Mouse (Mus musculus) lung, postnatal 0 days (tissue): ENCODE measurements at regions not wholly inside any gene's neighbourhood (a gene's known extent, or its start where the extent isn't known, plus 50 kb on each side); places are given as distances from the start of the nearest gene placed in this dataset.

Source experiments
- ATAC-seq: fragments of 200-750 bp; cut with Nextera tagmentation; 2 replicates; pipeline ENCODE4 v1.8.0; 2017; ENCODE audit warnings: moderate library complexity
- DNase-seq: peaks from one replicate; pipeline ENCODE4 v3.0.0-alpha.2; 2016; ENCODE audit warnings: low spot score
- H3K27ac ChIP-seq: fragments of 300-500 bp; sonication (generic); 2 replicates; pipeline ENCODE4 v1.5.1; 2014; ENCODE audit warnings: antibody characterized with exemption, mild to moderate bottlenecking, low read length, mixed read lengths
- H3K27me3 ChIP-seq: fragments of 300-500 bp; sonication (generic); replicated peaks from 2 replicates; pipeline ENCODE4 v1.6.1; 2014; ENCODE audit warnings: low read length, mixed read lengths; ENCODE audit not compliant: insufficient read depth
- H3K36me3 ChIP-seq: fragments of 300-500 bp; sonication (generic); 2 replicates; pipeline ENCODE4 v1.6.1; 2014; ENCODE audit warnings: low read length, mixed read lengths; ENCODE audit not compliant: insufficient read depth
- H3K4me1 ChIP-seq: fragments of 300-500 bp; sonication (generic); 2 replicates; pipeline ENCODE4 v1.6.1; 2014; ENCODE audit warnings: antibody characterized with exemption, low read depth, low read length, mixed read lengths; ENCODE audit not compliant: insufficient read depth
- H3K4me2 ChIP-seq: fragments of 300-500 bp; sonication (generic); replicated peaks from 2 replicates; pipeline ENCODE4 v1.6.1; 2014; ENCODE audit warnings: low read depth, mild to moderate bottlenecking, low read length, moderate library complexity, mixed read lengths
- H3K4me3 ChIP-seq: fragments of 300-500 bp; sonication (generic); 2 replicates; pipeline ENCODE4 v1.5.1; 2014; ENCODE audit warnings: low read depth, low read length
- H3K9ac ChIP-seq: fragments of 300-500 bp; sonication (generic); replicated peaks from 2 replicates; pipeline ENCODE4 v1.6.1; 2014; ENCODE audit warnings: low read depth, mild to moderate bottlenecking
- H3K9me3 ChIP-seq: fragments of 300-500 bp; sonication (generic); 2 replicates; pipeline ENCODE4 v1.6.1; 2016; ENCODE audit warnings: low read length, mixed read lengths
- CTCF ChIP-seq: IDR thresholded peaks from 2 replicates; pipeline ENCODE4 v1.5.1; 2016; ENCODE audit warnings: antibody characterized with exemption, mild to moderate bottlenecking
- EP300 ChIP-seq: IDR thresholded peaks from 2 replicates; pipeline ENCODE4 v1.6.1; 2016; ENCODE audit warnings: antibody characterized with exemption, mild to moderate bottlenecking, control low read depth
- WGBS: fragments of 180-500 bp; shearing (Covaris S2); extraction: QIAGEN DNeasy Blood & Tissue Kit; methylation state at CpG from one replicate; pipeline ENCODE4 v1.1.7; 2014; 5-methylcytosine and 5-hydroxymethylcytosine counted together

GRCm38 (mm10) chr9:46863934-46864333 is 134.6 kb upstream of the Gm4791 start:
- Histone ChIP-seq H3K9me3 (no peaks in the 10 kb centered on the region), H3K4me2 (no peak overlapping the region), H3K27me3 (no peaks in the 10 kb centered on the region), H3K4me1 (no peaks in the 10 kb centered on the region), H3K36me3 (no peaks in the 10 kb centered on the region), H3K4me3 (no peak overlapping the region), H3K27ac (no peak overlapping the region), H3K9ac (no peak overlapping the region)
- ATAC-seq (no peak), DNase-seq (no peak)
- WGBS, result 14% methylated on average over 4 of the region's 4 CpGs
- no peak for TF ChIP-seq EP300
- no peak for TF ChIP-seq CTCF

GRCm38 (mm10) chr9:46851753-46852152 is 146.8 kb upstream of the Gm4791 start:
- no peak for DNase-seq
- 92% methylated on average over 13 of the region's 13 CpGs for WGBS
- no peak overlapping the region for H3K4me2 ChIP-seq

GRCm38 (mm10) chr9:46851336-46851735 is 147.2 kb upstream of the Gm4791 start:
- Histone ChIP-seq H3K9me3 (no peaks in the 10 kb centered on the region), H3K36me3 (no peaks in the 10 kb centered on the region), H3K27me3 (no peaks in the 10 kb centered on the region), H3K4me3 (no peak overlapping the region), H3K9ac (no peak overlapping the region), H3K27ac (no peak overlapping the region), H3K4me1 (no peaks in the 10 kb centered on the region), H3K4me2 (no peak overlapping the region)
- DNase-seq (no peak), ATAC-seq (no peak)
- 79% methylated on average over 10 of the region's 10 CpGs for WGBS
- TF ChIP-seq CTCF (no peak), EP300 (no peak)

More at GRCm38 (mm10) chr9:46851753-46852152, 146.8 kb upstream of the Gm4791 start:
- no peak overlapping the region for H3K4me3 ChIP-seq
- no peak overlapping the region for H3K27ac ChIP-seq
- H3K9me3 ChIP-seq, result no peaks in the 10 kb centered on the region
- no peaks in the 10 kb centered on the region for H3K36me3 ChIP-seq
- H3K4me1 ChIP-seq, result no peaks in the 10 kb centered on the region
- H3K27me3 ChIP-seq, result no peaks in the 10 kb centered on the region
- H3K9ac ChIP-seq, result no peak overlapping the region
- no peak for ATAC-seq
- no peak for TF ChIP-seq CTCF
- TF ChIP-seq EP300, result no peak

- H3K4me1 ChIP-seq, result no peaks in the 10 kb centered on the region
- TF ChIP-seq EP300 (no peak), CTCF (no peak)
These were observed 153.3 kb upstream of the Gm4791 start for GRCm38 (mm10) chr9:46845276-46845675.

GRCm38 (mm10) chr9:46843781-46844180 is 154.8 kb upstream of the Gm4791 start:
- no peak for TF ChIP-seq EP300
- no peak overlapping the region for H3K4me3 ChIP-seq
- no peak overlapping the region for H3K4me2 ChIP-seq
- DNase-seq (no peak), ATAC-seq (no peak)
- no peaks in the 10 kb centered on the region for H3K4me1 ChIP-seq
- no peaks in the 10 kb centered on the region for H3K9me3 ChIP-seq
- H3K27me3 ChIP-seq, result no peaks in the 10 kb centered on the region
- no peak overlapping the region for H3K9ac ChIP-seq
- H3K27ac ChIP-seq, result no peak overlapping the region
- 84% methylated on average over 7 of the region's 7 CpGs for WGBS
- no peaks in the 10 kb centered on the region for H3K36me3 ChIP-seq

More at GRCm38 (mm10) chr9:46845276-46845675, 153.3 kb upstream of the Gm4791 start:
- DNase-seq (no peak), ATAC-seq (no peak)
- Histone ChIP-seq H3K4me3 (no peak overlapping the region), H3K9ac (no peak overlapping the region), H3K36me3 (no peaks in the 10 kb centered on the region), H3K27me3 (no peaks in the 10 kb centered on the region), H3K4me2 (no peak overlapping the region), H3K9me3 (no peaks in the 10 kb centered on the region), H3K27ac (no peak overlapping the region)
- 63% methylated on average over 3 of the region's 3 CpGs for WGBS

GRCm38 (mm10) chr9:46841571-46841970 is 157.0 kb upstream of the Gm4791 start:
- no peak overlapping the region for H3K4me3 ChIP-seq
- no peak overlapping the region for H3K9ac ChIP-seq
- WGBS, result 79% methylated on average over 6 of the region's 6 CpGs

GRCm38 (mm10) chr9:46835261-46835660 is 163.3 kb upstream of the Gm4791 start:
- no peak for ATAC-seq

More at GRCm38 (mm10) chr9:46841571-46841970, 157.0 kb upstream of the Gm4791 start:
- no peak overlapping the region for H3K27ac ChIP-seq
- H3K27me3 ChIP-seq, result no peaks in the 10 kb centered on the region
- no peak for TF ChIP-seq CTCF
- no peak for TF ChIP-seq EP300
- H3K4me1 ChIP-seq, result no peaks in the 10 kb centered on the region
- no peaks in the 10 kb centered on the region for H3K9me3 ChIP-seq
- H3K4me2 ChIP-seq, result no peak overlapping the region
- DNase-seq, result no peak
- H3K36me3 ChIP-seq, result no peaks in the 10 kb centered on the region
- no peak for ATAC-seq

More at GRCm38 (mm10) chr9:46835261-46835660, 163.3 kb upstream of the Gm4791 start:
- TF ChIP-seq EP300 (no peak), CTCF (no peak)
- H3K36me3 ChIP-seq, result no peaks in the 10 kb centered on the region
- H3K4me2 ChIP-seq, result no peak overlapping the region
- no peaks in the 10 kb centered on the region for H3K27me3 ChIP-seq
- no peak overlapping the region for H3K9ac ChIP-seq
- no peaks in the 10 kb centered on the region for H3K9me3 ChIP-seq
- no peaks in the 10 kb centered on the region for H3K4me1 ChIP-seq
- DNase-seq, result no peak
- no peak overlapping the region for H3K27ac ChIP-seq
- 44% methylated on average over 7 of the region's 7 CpGs for WGBS
- no peak overlapping the region for H3K4me3 ChIP-seq
